Mouse (Mus musculus) hindbrain, embryonic 11.5 days (tissue): Measurements from ENCODE around the gene Slc25a13. TPM values are rescaled to one million over a fixed set of nuclear protein-coding genes. Genes with fewer than 3 reads are reported as not detected.

Experiments
- ATAC-seq: fragments of 200-750 bp; cut with Nextera tagmentation; 2 replicates; pipeline ENCODE4 v1.8.0; 2017; ENCODE audit warnings: mild to moderate bottlenecking, moderate TSS enrichment, moderate library complexity; ENCODE audit not compliant: low FRiP score
- DNase-seq: peaks from one replicate; pipeline ENCODE4 v3.0.0-alpha.2; 2015; ENCODE audit warnings: low spot score
- H3K27ac ChIP-seq: fragments of 300-500 bp; sonication (generic); 2 replicates; pipeline ENCODE4 v1.5.1; 2014; ENCODE audit warnings: mild to moderate bottlenecking, low read depth, low read length
- H3K27me3 ChIP-seq: fragments of 300-500 bp; sonication (generic); 2 replicates; pipeline ENCODE4 v1.6.1; 2014; ENCODE audit warnings: mild to moderate bottlenecking, low read length, moderate library complexity, mixed read lengths; ENCODE audit not compliant: control insufficient read depth, insufficient read depth
- H3K36me3 ChIP-seq: fragments of 300-500 bp; sonication (generic); 2 replicates; pipeline ENCODE4 v1.6.1; 2014; ENCODE audit warnings: mild to moderate bottlenecking, low read length, moderate library complexity, mixed read lengths; ENCODE audit not compliant: control insufficient read depth, insufficient read depth
- H3K4me1 ChIP-seq: fragments of 300-500 bp; sonication (generic); replicated peaks from 2 replicates; pipeline ENCODE4 v1.6.1; 2014; ENCODE audit warnings: low read length, mixed read lengths; ENCODE audit not compliant: control insufficient read depth, insufficient read depth
- H3K4me2 ChIP-seq: fragments of 300-500 bp; sonication (generic); replicated peaks from 2 replicates; pipeline ENCODE4 v1.6.1; 2014; ENCODE audit warnings: mild to moderate bottlenecking, low read depth, low read length
- H3K4me3 ChIP-seq: fragments of 300-500 bp; sonication (generic); 2 replicates; pipeline ENCODE4 v1.5.1; 2014; ENCODE audit warnings: low read depth, low read length
- H3K9ac ChIP-seq: fragments of 300-500 bp; sonication (generic); 2 replicates; pipeline ENCODE4 v1.6.1; 2014; ENCODE audit warnings: low read depth, low read length
- H3K9me3 ChIP-seq: fragments of 300-500 bp; sonication (generic); 2 replicates; pipeline ENCODE4 v1.6.1; 2016; ENCODE audit warnings: low read length; ENCODE audit not compliant: control insufficient read depth
- WGBS: fragments of 180-500 bp; shearing (Covaris S2); extraction: QIAGEN DNeasy Blood & Tissue Kit; methylation state at CpG from one replicate; pipeline ENCODE4 v1.1.7; 2014; 5-methylcytosine and 5-hydroxymethylcytosine counted together
- polyA plus RNA-seq: library from polyadenylated mRNA; unstranded; fragments of >200 nt; fragmentation: Nextera tagmentation; extraction: Ambion mirVana; gene quantifications from 2 replicates; pipeline ENCODE4 v1.2.1, GENCODE M21; 2014

Slc25a13 gene
- polyA plus RNA-seq, 1 experiment from 2014 or later, result 31.0 TPM

GRCm38 (mm10) chr6:6125620-6126019 lies 91.4 kb downstream of the Slc25a13 start:
- Histone ChIP-seq H3K27me3 (no peaks in the 10 kb centered on the region), H3K27ac (no peak overlapping the region), H3K9me3 (no peaks in the 10 kb centered on the region), H3K9ac (no peak overlapping the region), H3K4me1 (no peaks in the 10 kb centered on the region), H3K36me3 (no peaks in the 10 kb centered on the region), H3K4me3 (no peak overlapping the region), H3K4me2 (no peak overlapping the region)
- DNase-seq (no peak), ATAC-seq (no peak)
- WGBS, result 84% methylated on average over 3 of the region's 3 CpGs

GRCm38 (mm10) chr6:6121904-6122303 lies 95.1 kb downstream of the Slc25a13 start:
- no peak overlapping the region for H3K4me2 ChIP-seq
- H3K4me1 ChIP-seq, result no peaks in the 10 kb centered on the region
- DNase-seq (no peak), ATAC-seq (no peak)
- H3K27ac ChIP-seq, result no peak overlapping the region
- 90% methylated on average over 5 of the region's 5 CpGs for WGBS
- no peaks in the 10 kb centered on the region for H3K36me3 ChIP-seq
- no peaks in the 10 kb centered on the region for H3K9me3 ChIP-seq
- no peak overlapping the region for H3K9ac ChIP-seq
- H3K27me3 ChIP-seq, result no peaks in the 10 kb centered on the region
- no peak overlapping the region for H3K4me3 ChIP-seq

- Histone ChIP-seq H3K9ac (no peak overlapping the region), H3K4me1 (no peaks in the 10 kb centered on the region), H3K4me3 (no peak overlapping the region), H3K4me2 (no peak overlapping the region), H3K27me3 (no peaks in the 10 kb centered on the region), H3K36me3 (no peaks in the 10 kb centered on the region), H3K9me3 (no peaks in the 10 kb centered on the region), H3K27ac (no peak overlapping the region)
- 87% methylated on average over 4 of the region's 4 CpGs for WGBS
- ATAC-seq, result no peak
- no peak for DNase-seq
These were observed 96.1 kb downstream of the Slc25a13 start for GRCm38 (mm10) chr6:6120841-6121240.

GRCm38 (mm10) chr6:6115771-6116170 lies 101.2 kb downstream of the Slc25a13 start:
- Histone ChIP-seq H3K4me1 (no peaks in the 10 kb centered on the region), H3K27ac (no peak overlapping the region), H3K36me3 (no peaks in the 10 kb centered on the region), H3K27me3 (no peaks in the 10 kb centered on the region), H3K9me3 (no peaks in the 10 kb centered on the region), H3K9ac (no peak overlapping the region), H3K4me3 (no peak overlapping the region), H3K4me2 (no peak overlapping the region)
- 70% methylated on average over 8 of the region's 8 CpGs for WGBS
- ATAC-seq (no peak), DNase-seq (no peak)

- Histone ChIP-seq H3K36me3 (no peaks in the 10 kb centered on the region), H3K4me1 (no peaks in the 10 kb centered on the region), H3K9me3 (no peaks in the 10 kb centered on the region), H3K4me3 (no peak overlapping the region), H3K4me2 (no peak overlapping the region), H3K27ac (no peak overlapping the region), H3K27me3 (no peaks in the 10 kb centered on the region), H3K9ac (no peak overlapping the region)
- ATAC-seq (no peak), DNase-seq (no peak)
- WGBS, result 85% methylated on average over 7 of the region's 7 CpGs
These were observed 103.2 kb downstream of the Slc25a13 start for GRCm38 (mm10) chr6:6113776-6114175.

- H3K4me3 ChIP-seq, result no peak overlapping the region
- DNase-seq (no peak), ATAC-seq (no peak)
- H3K27ac ChIP-seq, result no peak overlapping the region
- no peaks in the 10 kb centered on the region for H3K36me3 ChIP-seq
- H3K9me3 ChIP-seq, result no peaks in the 10 kb centered on the region
- H3K4me1 ChIP-seq, result no peaks in the 10 kb centered on the region
- no peak overlapping the region for H3K9ac ChIP-seq
- no peak overlapping the region for H3K4me2 ChIP-seq
- H3K27me3 ChIP-seq, result no peaks in the 10 kb centered on the region
- 80% methylated on average over 10 of the region's 10 CpGs for WGBS
These were observed 104.0 kb downstream of the Slc25a13 start for GRCm38 (mm10) chr6:6112767-6113528.

- ATAC-seq (no peak), DNase-seq (no peak)
- H3K27me3 ChIP-seq, result no peaks in the 10 kb centered on the region
- no peaks in the 10 kb centered on the region for H3K36me3 ChIP-seq
- no peak overlapping the region for H3K4me2 ChIP-seq
- no peak overlapping the region for H3K27ac ChIP-seq
- WGBS, result 43% methylated on average over 5 of the region's 5 CpGs
- H3K4me3 ChIP-seq, result no peak overlapping the region
- H3K9ac ChIP-seq, result no peak overlapping the region
- no peaks in the 10 kb centered on the region for H3K4me1 ChIP-seq
- H3K9me3 ChIP-seq, result no peaks in the 10 kb centered on the region
These were observed 109.5 kb downstream of the Slc25a13 start for GRCm38 (mm10) chr6:6107419-6107966.

GRCm38 (mm10) chr6:6105586-6105985 lies 111.4 kb downstream of the Slc25a13 start:
- no peaks in the 10 kb centered on the region for H3K36me3 ChIP-seq
- H3K9me3 ChIP-seq, result no peaks in the 10 kb centered on the region
- H3K27ac ChIP-seq, result no peak overlapping the region
- WGBS, result 86% methylated on average over 9 of the region's 9 CpGs
- no peaks in the 10 kb centered on the region for H3K4me1 ChIP-seq
- no peak for DNase-seq
- ATAC-seq, result no peak
- H3K4me2 ChIP-seq, result no peak overlapping the region
- H3K27me3 ChIP-seq, result no peaks in the 10 kb centered on the region
- no peak overlapping the region for H3K9ac ChIP-seq
- no peak overlapping the region for H3K4me3 ChIP-seq

GRCm38 (mm10) chr6:6103469-6103868 lies 113.5 kb downstream of the Slc25a13 start:
- Histone ChIP-seq H3K9me3 (no peaks in the 10 kb centered on the region), H3K27me3 (no peaks in the 10 kb centered on the region), H3K4me2 (no peak overlapping the region), H3K9ac (no peak overlapping the region), H3K36me3 (no peaks in the 10 kb centered on the region; the same call in 1 of the 2 replicates), H3K27ac (no peak overlapping the region), H3K4me3 (no peak overlapping the region), H3K4me1 (no peaks in the 10 kb centered on the region)
- DNase-seq (no peak), ATAC-seq (no peak)
- WGBS, result 49% methylated on average over 2 of the region's 2 CpGs
